Mouse (Mus musculus) brain, embryonic 14.5 days (tissue): ENCODE results near the gene Myct1.

Experiments
- CTCF ChIP-seq: fragments of 200-500 bp; IDR thresholded peaks from 2 replicates; pipeline ENCODE4 v1.5.1; 2012; ENCODE audit warnings: inconsistent platforms, mild to moderate bottlenecking, moderate library complexity, borderline replicate concordance; ENCODE audit not compliant: insufficient read depth, insufficient read length; ENCODE audit errors: extremely low read depth
- POLR2A ChIP-seq: fragments of 200-500 bp; IDR thresholded peaks from 2 replicates; pipeline ENCODE4 v1.6.1; 2012; ENCODE audit warnings: mild to moderate bottlenecking, inconsistent platforms, borderline replicate concordance; ENCODE audit not compliant: poor library complexity, insufficient read depth, insufficient read length, severe bottlenecking; ENCODE audit errors: extremely low read depth

DNA sequence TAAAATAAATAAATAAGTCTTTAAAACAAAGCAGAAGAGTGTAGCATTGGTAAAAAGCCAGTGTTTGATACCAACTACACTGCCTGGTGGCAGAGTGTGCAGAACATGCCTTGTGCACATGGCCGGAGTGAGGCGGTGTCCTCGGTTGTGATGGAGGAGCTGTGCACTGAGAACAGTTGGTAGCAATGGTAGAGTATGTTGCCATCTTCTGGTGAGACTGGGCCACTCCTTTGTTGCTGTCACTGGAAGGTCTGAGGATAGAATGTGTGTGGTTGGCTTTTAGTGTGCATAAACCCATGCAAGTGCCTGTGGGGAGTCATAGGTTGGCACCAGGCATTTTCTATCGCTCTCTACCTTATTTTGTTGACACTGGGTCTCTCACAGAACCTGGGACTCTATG, 24.6 kb upstream of the Myct1 start:
- TF ChIP-seq CTCF = no peak
- no peak for TF ChIP-seq POLR2A
